Mouse (Mus musculus) adipose tissue, adult 10 weeks (tissue): Measurements from ENCODE around the gene C9orf72. TPM values are rescaled to one million over a fixed set of nuclear protein-coding genes. Genes with fewer than 3 reads are reported as not detected.

Source experiments
- polyA plus RNA-seq: library from polyadenylated mRNA; stranded (reverse); fragments of 350-450 nt; fragmentation: Illumina TruSeq; extraction: RNeasy Lipid Tissue Mini Kit (QIAGEN cat#74804); gene quantifications from one replicate; pipeline ENCODE4 v1.2.3, GENCODE M21; 2014; ENCODE audit warnings: low read depth, low replicate concordance

C9orf72 gene
- 30.2 TPM for polyA plus RNA-seq

DNA sequence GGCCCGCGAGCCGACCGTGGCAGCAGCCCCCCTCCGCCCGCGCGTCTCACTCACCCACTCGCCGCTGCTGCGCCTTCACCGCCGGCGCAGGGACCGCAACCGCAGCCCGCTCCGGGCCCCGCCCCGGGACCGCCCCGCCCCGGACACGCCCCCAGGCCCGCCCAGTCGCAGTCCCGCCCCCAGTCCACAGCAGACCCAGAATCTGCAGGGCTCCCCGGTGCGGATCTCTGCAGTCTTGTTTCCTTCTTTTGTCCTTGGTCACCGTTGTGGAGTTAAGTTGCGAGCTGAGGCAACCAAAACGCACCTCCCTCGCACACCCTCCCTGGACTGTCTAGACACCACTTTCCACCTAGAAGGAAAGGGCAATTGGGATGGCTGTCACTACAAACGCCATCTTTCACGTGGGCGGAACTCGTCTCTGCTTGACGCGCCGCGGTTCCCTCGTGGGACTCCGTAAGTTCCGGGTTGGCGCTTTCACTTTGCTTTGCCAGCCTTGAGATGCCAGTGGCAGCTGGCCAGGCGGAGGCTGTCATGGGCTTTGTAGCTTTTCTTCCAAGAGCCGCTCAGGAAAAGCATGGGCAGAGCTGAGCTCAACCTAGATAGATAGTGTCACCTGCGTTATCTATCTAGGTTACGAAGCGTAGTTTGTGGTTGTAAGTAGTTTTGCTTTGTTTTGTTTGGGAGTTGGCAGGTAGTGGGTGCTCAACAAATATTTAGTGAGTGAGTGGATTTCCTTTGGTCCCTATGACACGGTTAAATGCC lies at the start of gene C9orf72:
C9orf72 (minus strand) TSS at position 442 of the 762 bp plus-strand sequence.

DNA sequence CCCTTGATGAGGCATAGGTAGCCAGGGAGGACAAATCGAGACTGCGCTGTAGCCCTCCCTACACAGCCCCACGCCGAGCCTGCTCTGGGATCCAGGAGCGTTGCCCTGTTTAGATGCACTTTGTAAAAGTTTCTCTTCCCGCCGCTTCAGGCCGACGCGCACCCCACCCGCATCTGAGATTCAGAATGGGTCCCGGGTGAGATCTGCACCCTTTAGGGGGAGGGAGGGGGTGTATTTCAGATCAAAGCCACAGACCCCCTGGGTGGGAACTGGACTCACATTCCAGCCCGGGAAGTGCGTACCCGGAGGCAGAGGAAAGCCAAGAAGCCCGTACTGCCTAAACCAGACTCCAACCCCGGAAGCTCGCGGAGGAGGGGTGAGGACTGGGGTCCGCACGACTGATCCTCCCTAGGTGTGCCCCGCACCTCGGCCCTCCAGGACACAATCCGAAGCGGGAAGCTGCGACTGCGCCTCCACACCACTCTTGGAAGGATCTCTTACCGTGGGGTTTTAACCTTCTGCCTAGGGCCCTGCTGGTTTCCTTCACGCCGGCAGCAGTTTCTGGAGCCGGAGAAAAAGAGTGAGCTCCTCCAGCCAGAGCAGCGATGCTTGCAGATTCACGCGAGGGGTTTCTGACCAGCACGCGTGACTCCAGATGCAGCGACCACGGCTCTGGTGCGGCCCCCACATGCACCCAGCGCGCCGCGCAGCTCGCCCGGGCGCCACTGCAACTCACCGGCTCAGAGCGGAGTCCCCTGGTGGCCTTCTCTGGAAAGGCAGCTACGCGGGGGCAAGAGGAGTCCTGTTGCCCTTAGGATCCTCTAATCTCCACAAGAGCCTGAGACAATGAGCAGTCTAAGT lies 69.0 kb downstream of the C9orf72 start, which contains the start of gene Mob3b:
Mob3b (minus strand) TSS at position 734 of the 861 bp plus-strand sequence.

DNA sequence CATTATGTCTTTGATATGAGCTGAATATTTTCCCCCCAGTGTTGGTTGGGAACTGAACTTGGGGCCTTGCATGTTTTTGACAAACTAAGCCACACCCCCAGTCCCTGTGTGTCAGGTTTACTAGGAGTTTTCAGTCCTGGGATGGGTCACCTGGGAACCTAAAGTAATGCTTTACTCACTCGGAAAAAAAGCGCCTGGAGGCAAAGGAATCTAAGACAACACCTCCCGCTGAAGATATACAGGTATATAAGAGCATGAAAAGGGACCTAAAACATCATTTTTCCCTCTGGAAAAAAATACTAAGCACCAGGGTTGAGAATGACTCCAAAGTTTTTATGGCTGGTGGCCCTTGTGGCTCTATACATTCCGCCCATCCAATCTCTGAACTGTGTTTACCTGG lies 74.2 kb downstream of the C9orf72 start, which contains the start of gene Ifnk:
Ifnk (plus strand) TSS at position 301 of the 400 bp plus-strand sequence.

Other genes starting within 250 kb of the C9orf72 start
- not detected for gene Ifnk, start 74.1 kb downstream of the C9orf72 start, polyA plus RNA-seq
- 3.7 TPM for gene Mob3b, start 68.7 kb downstream of the C9orf72 start, polyA plus RNA-seq